Mouse (Mus musculus): ENCODE results near the gene Ror1. TPM values are rescaled to one million over a fixed set of nuclear protein-coding genes. Genes with fewer than 3 reads are reported as not detected.

Gene Ror1
- polyA plus RNA-seq, 1 experiment from 2014 or later, result 5.9 TPM

GRCm38 (mm10) chr4:100219026-100219425, 123.4 kb downstream of the Ror1 start:
- no peak for ATAC-seq (replicated peaks; ENCODE audit: low FRiP score)

DNA sequence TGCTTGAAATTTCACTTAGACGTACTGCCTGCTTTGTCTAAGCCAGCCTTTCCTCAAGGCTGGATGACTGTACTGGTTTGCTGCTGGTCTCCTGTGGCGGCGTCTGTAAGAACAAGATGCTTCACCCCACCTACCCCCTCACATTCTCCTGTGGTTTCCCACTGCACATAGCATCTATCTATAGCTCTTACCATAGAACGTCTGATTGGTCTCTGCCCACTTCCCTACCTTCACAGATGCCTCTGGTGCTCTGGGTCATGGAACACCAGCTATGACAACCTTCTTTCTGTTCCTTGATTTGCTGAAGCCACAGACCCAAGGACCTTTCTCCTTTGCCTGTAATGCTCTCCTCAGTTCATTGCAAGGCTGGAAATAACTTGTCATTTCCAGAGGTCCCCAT, 124.0 kb downstream of the Ror1 start:
- DNase-seq (ENCODE audit: low spot score) (no peak), ATAC-seq (replicated peaks; ENCODE audit: low FRiP score) (no peak)
- Histone ChIP-seq H3K4me2 (ENCODE audit: low read depth, low read length, severe bottlenecking) (no peak overlapping the region), H3K36me3 (ENCODE audit: control insufficient read depth, insufficient read depth, low read length) (no peaks in the 10 kb centered on the region), H3K9ac (ENCODE audit: low read length) (no peak overlapping the region), H3K4me3 (ENCODE audit: low read depth, low read length) (no peak overlapping the region), H3K4me1 (replicated peaks; ENCODE audit: control insufficient read depth, insufficient read depth, low read length) (no peaks in the 10 kb centered on the region), H3K27me3 (ENCODE audit: control insufficient read depth, insufficient read depth, low read length) (no peaks in the 10 kb centered on the region), H3K9me3 (ENCODE audit: control insufficient read depth, low read length) (no peaks in the 10 kb centered on the region), H3K27ac (ENCODE audit: low read depth, low read length) (no peak overlapping the region)
- 89% methylated on average over 4 of the region's 4 CpGs for WGBS

More at GRCm38 (mm10) chr4:100219026-100219425, 123.4 kb downstream of the Ror1 start:
- Histone ChIP-seq H3K4me1 (replicated peaks; ENCODE audit: control insufficient read depth, insufficient read depth, low read length) (no peaks in the 10 kb centered on the region), H3K4me2 (ENCODE audit: low read depth, low read length, severe bottlenecking) (no peak overlapping the region), H3K27ac (ENCODE audit: low read depth, low read length) (no peak overlapping the region), H3K4me3 (ENCODE audit: low read depth, low read length) (no peak overlapping the region), H3K27me3 (ENCODE audit: control insufficient read depth, insufficient read depth, low read length) (no peaks in the 10 kb centered on the region), H3K36me3 (ENCODE audit: control insufficient read depth, insufficient read depth, low read length) (no peaks in the 10 kb centered on the region), H3K9ac (ENCODE audit: low read length) (no peak overlapping the region), H3K9me3 (ENCODE audit: control insufficient read depth, low read length) (no peaks in the 10 kb centered on the region)
- no peak for DNase-seq (ENCODE audit: low spot score)
- 89% methylated on average over 4 of the region's 4 CpGs for WGBS

GRCm38 (mm10) chr4:100221978-100222737, 126.6 kb downstream of the Ror1 start:
- no peaks in the 10 kb centered on the region for H3K4me1 ChIP-seq (replicated peaks; ENCODE audit: control insufficient read depth, insufficient read depth, low read length)
- WGBS, result 81% methylated on average over 13 of the region's 13 CpGs
- no peak for ATAC-seq (replicated peaks; ENCODE audit: low FRiP score)

DNA sequence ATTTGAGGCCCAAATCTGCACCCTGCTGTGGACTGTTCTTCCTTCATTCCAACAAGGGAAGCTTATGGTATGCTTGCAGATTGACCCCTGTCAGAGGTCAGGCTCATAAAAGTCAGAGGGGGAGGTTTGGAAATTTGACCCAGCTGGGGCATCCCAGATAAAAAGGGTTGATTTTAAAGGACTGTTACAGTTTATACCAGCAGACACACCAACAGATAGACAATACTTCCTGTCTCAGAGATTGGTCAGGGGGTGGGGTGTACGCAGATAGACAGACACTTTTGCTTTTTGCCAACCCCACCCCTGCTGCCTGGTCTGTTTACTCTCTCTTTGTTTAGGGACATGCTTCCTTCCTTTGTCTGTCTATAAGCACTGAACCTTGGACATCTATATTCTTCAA, 127.9 kb downstream of the Ror1 start:
- DNase-seq (ENCODE audit: low spot score) (no peak), ATAC-seq (replicated peaks; ENCODE audit: low FRiP score) (no peak)
- Histone ChIP-seq H3K9me3 (ENCODE audit: control insufficient read depth, low read length) (no peaks in the 10 kb centered on the region), H3K27me3 (ENCODE audit: control insufficient read depth, insufficient read depth, low read length) (no peaks in the 10 kb centered on the region), H3K4me2 (ENCODE audit: low read depth, low read length, severe bottlenecking) (no peak overlapping the region), H3K27ac (ENCODE audit: low read depth, low read length) (no peak overlapping the region), H3K4me1 (replicated peaks; ENCODE audit: control insufficient read depth, insufficient read depth, low read length) (no peaks in the 10 kb centered on the region), H3K4me3 (ENCODE audit: low read depth, low read length) (no peak overlapping the region), H3K9ac (ENCODE audit: low read length) (no peak overlapping the region), H3K36me3 (ENCODE audit: control insufficient read depth, insufficient read depth, low read length) (no peaks in the 10 kb centered on the region)
- WGBS, result 49% methylated on average over 1 of the region's 1 CpGs

More at GRCm38 (mm10) chr4:100221978-100222737, 126.6 kb downstream of the Ror1 start:
- DNase-seq (ENCODE audit: low spot score), result no peak
- Histone ChIP-seq H3K36me3 (ENCODE audit: control insufficient read depth, insufficient read depth, low read length) (no peaks in the 10 kb centered on the region), H3K4me3 (ENCODE audit: low read depth, low read length) (no peak overlapping the region), H3K27me3 (ENCODE audit: control insufficient read depth, insufficient read depth, low read length) (no peaks in the 10 kb centered on the region), H3K27ac (ENCODE audit: low read depth, low read length) (no peak overlapping the region), H3K9me3 (ENCODE audit: control insufficient read depth, low read length) (no peaks in the 10 kb centered on the region), H3K4me2 (ENCODE audit: low read depth, low read length, severe bottlenecking) (no peak overlapping the region), H3K9ac (ENCODE audit: low read length) (no peak overlapping the region)

- H3K4me3 ChIP-seq (ENCODE audit: low read depth, low read length), result no peak overlapping the region
- 68% methylated on average over 3 of the region's 3 CpGs for WGBS
- H3K27ac ChIP-seq (ENCODE audit: low read depth, low read length), result no peak overlapping the region
Measured at GRCm38 (mm10) chr4:100223965-100224364, 128.4 kb downstream of the Ror1 start.

DNA sequence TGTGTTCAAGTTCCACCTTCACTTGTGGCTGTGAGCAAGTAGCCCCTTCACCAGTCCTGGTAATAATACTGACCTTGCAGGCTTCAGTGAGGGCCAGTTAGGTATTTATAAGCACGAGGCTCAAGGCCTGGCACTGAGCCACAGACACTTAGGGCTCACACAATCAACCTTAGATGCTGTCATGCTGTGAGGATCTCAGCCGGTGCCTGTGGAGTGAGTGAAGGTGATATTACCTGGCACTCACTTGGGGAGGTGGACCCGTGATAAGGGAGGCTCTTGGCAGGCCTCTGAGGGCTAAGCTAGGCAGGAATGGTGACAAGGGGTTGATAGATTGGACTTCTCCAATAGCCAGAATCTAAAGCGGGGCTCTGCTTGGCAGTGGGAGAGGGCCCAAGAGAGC, 131.0 kb downstream of the Ror1 start:
- Histone ChIP-seq H3K4me3 (ENCODE audit: low read depth, low read length) (no peak overlapping the region), H3K4me2 (ENCODE audit: low read depth, low read length, severe bottlenecking) (no peak overlapping the region), H3K27ac (ENCODE audit: low read depth, low read length) (no peak overlapping the region), H3K9me3 (ENCODE audit: control insufficient read depth, low read length) (no peaks in the 10 kb centered on the region), H3K27me3 (ENCODE audit: control insufficient read depth, insufficient read depth, low read length) (no peaks in the 10 kb centered on the region), H3K36me3 (ENCODE audit: control insufficient read depth, insufficient read depth, low read length) (no peaks in the 10 kb centered on the region), H3K4me1 (replicated peaks; ENCODE audit: control insufficient read depth, insufficient read depth, low read length) (no peaks in the 10 kb centered on the region), H3K9ac (ENCODE audit: low read length) (no peak overlapping the region)
- no peak for ATAC-seq (replicated peaks; ENCODE audit: low FRiP score)
- 80% methylated on average over 4 of the region's 4 CpGs for WGBS
- no peak for DNase-seq (ENCODE audit: low spot score)

More at GRCm38 (mm10) chr4:100223965-100224364, 128.4 kb downstream of the Ror1 start:
- no peaks in the 10 kb centered on the region for H3K27me3 ChIP-seq (ENCODE audit: control insufficient read depth, insufficient read depth, low read length)
- H3K9me3 ChIP-seq (ENCODE audit: control insufficient read depth, low read length), result no peaks in the 10 kb centered on the region
- no peaks in the 10 kb centered on the region for H3K36me3 ChIP-seq (ENCODE audit: control insufficient read depth, insufficient read depth, low read length)
- DNase-seq (ENCODE audit: low spot score) (no peak), ATAC-seq (replicated peaks; ENCODE audit: low FRiP score) (no peak)
- H3K9ac ChIP-seq (ENCODE audit: low read length), result no peak overlapping the region
- H3K4me1 ChIP-seq (replicated peaks; ENCODE audit: control insufficient read depth, insufficient read depth, low read length), result no peaks in the 10 kb centered on the region
- no peak overlapping the region for H3K4me2 ChIP-seq (ENCODE audit: low read depth, low read length, severe bottlenecking)

GRCm38 (mm10) chr4:100228106-100228505, 132.5 kb downstream of the Ror1 start:
- WGBS, result 87% methylated on average over 3 of the region's 3 CpGs
- no peaks in the 10 kb centered on the region for H3K27me3 ChIP-seq (ENCODE audit: control insufficient read depth, insufficient read depth, low read length)
- no peak overlapping the region for H3K27ac ChIP-seq (ENCODE audit: low read depth, low read length)
- no peak for DNase-seq (ENCODE audit: low spot score)
- no peaks in the 10 kb centered on the region for H3K9me3 ChIP-seq (ENCODE audit: control insufficient read depth, low read length)
- H3K9ac ChIP-seq (ENCODE audit: low read length), result no peak overlapping the region
- no peaks in the 10 kb centered on the region for H3K4me1 ChIP-seq (replicated peaks; ENCODE audit: control insufficient read depth, insufficient read depth, low read length)
- H3K4me2 ChIP-seq (ENCODE audit: low read depth, low read length, severe bottlenecking), result no peak overlapping the region
- ATAC-seq (replicated peaks; ENCODE audit: low FRiP score), result no peak
- H3K36me3 ChIP-seq (ENCODE audit: control insufficient read depth, insufficient read depth, low read length), result no peaks in the 10 kb centered on the region
- H3K4me3 ChIP-seq (ENCODE audit: low read depth, low read length), result no peak overlapping the region

GRCm38 (mm10) chr4:100230245-100230644, 134.7 kb downstream of the Ror1 start:
- WGBS, result 88% methylated on average over 5 of the region's 5 CpGs
- Histone ChIP-seq H3K9ac (ENCODE audit: low read length) (no peak overlapping the region), H3K9me3 (ENCODE audit: control insufficient read depth, low read length) (no peaks in the 10 kb centered on the region), H3K36me3 (ENCODE audit: control insufficient read depth, insufficient read depth, low read length) (no peaks in the 10 kb centered on the region), H3K27me3 (ENCODE audit: control insufficient read depth, insufficient read depth, low read length) (no peaks in the 10 kb centered on the region), H3K27ac (ENCODE audit: low read depth, low read length) (no peak overlapping the region), H3K4me1 (replicated peaks; ENCODE audit: control insufficient read depth, insufficient read depth, low read length) (no peaks in the 10 kb centered on the region), H3K4me2 (ENCODE audit: low read depth, low read length, severe bottlenecking) (no peak overlapping the region), H3K4me3 (ENCODE audit: low read depth, low read length) (no peak overlapping the region)
- ATAC-seq (replicated peaks; ENCODE audit: low FRiP score) (no peak), DNase-seq (ENCODE audit: low spot score) (no peak)

DNA sequence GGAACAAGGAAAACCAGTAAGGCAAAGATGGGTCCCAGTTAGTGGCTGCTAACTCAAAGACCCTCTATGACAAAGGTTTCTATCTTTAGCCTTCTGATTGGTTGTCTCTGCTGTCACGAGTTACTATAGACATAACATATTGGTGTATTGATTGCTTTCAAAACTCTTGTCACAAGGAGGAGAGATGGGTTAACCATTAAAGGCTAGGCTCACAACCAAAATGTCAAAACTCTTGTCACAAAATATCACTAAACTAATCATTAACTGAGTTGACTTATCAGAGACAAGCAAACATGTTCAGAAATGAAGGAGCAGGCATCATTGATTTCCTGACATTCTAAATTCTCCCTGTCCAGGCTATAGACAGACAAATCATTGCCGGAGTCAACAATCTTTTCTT, 135.4 kb downstream of the Ror1 start:
- H3K36me3 ChIP-seq (ENCODE audit: control insufficient read depth, insufficient read depth, low read length), result no peaks in the 10 kb centered on the region
- no peaks in the 10 kb centered on the region for H3K4me1 ChIP-seq (replicated peaks; ENCODE audit: control insufficient read depth, insufficient read depth, low read length)
- H3K27me3 ChIP-seq (ENCODE audit: control insufficient read depth, insufficient read depth, low read length), result no peaks in the 10 kb centered on the region
- DNase-seq (ENCODE audit: low spot score), result no peak
- no peak overlapping the region for H3K4me2 ChIP-seq (ENCODE audit: low read depth, low read length, severe bottlenecking)
- no peak overlapping the region for H3K9ac ChIP-seq (ENCODE audit: low read length)
- H3K9me3 ChIP-seq (ENCODE audit: control insufficient read depth, low read length), result no peaks in the 10 kb centered on the region
- ATAC-seq (replicated peaks; ENCODE audit: low FRiP score), result no peak
- no peak overlapping the region for H3K27ac ChIP-seq (ENCODE audit: low read depth, low read length)
- no peak overlapping the region for H3K4me3 ChIP-seq (ENCODE audit: low read depth, low read length)
- 90% methylated on average over 2 of the region's 2 CpGs for WGBS
